In genomic region chr16:24504838-24505605, GRCm38 (mm10) we compare ENCODE assay signal across 22 mouse cellular contexts.
A peak's percentile ranks its signal among the peaks of the same experiment; 100 is the strongest.
DNase-seq lines count a peak whose midpoint lies in the region; ATAC-seq and TF ChIP-seq lines count a peak whose summit lies in the region.
"Had no signal": no experiment of that assay in that cellular context is flagged by ENCODE, and none has a peak within 500 bp of the region (broad histone marks: within the 10 kb centered on the region; RNA-seq: fewer than 3 reads in every experiment).

No protein-coding gene starts in this region.

- peak; percentile 73 for DNase-seq in adrenal gland, adult 2 months
- DNase-seq in adrenal gland, postnatal 4 days (ENCODE audit: low spot score in 2 of 2), result no peak
- DNase-seq in thymus, adult 2 months, result peak; percentile 18
- DNase-seq in thymus, postnatal 25 days, result no peak
- peak; percentile 58 for DNase-seq in thymus, postnatal 4 days
- no peak for DNase-seq in kidney, adult 9 months
- no peak for DNase-seq in gastrocnemius, postnatal 36 days
- DNase-seq: cerebellum, adult 8-10 months; gastrocnemius, postnatal 14 days; kidney, adult 2 months; kidney, postnatal 25 days; layer of hippocampus, adult 9-11 months; right cerebral cortex, postnatal 14 days had no signal

- H3K27me3 ChIP-seq in thymus, adult 2 months (ENCODE audit: control insufficient read depth, insufficient read depth, low read length), result no peaks in the 10 kb centered on the region
- H3K27me3 ChIP-seq: forebrain, embryonic 12.5 days; limb, embryonic 12.5 days; midbrain, embryonic 13.5 days had no signal

- 48% methylated on average over 7 of the region's 7 CpGs for WGBS in thymus, adult 2 months

- H3K36me3 ChIP-seq in thymus, adult 2 months (ENCODE audit: control insufficient read depth, insufficient read depth, low read length), result no peaks in the 10 kb centered on the region
- H3K36me3 ChIP-seq: embryonic facial prominence, embryonic 10.5 days; forebrain, embryonic 12.5 days; limb, embryonic 12.5 days; midbrain, embryonic 13.5 days had no signal

- no peak overlapping the region for H3K27ac ChIP-seq in thymus, adult 2 months (ENCODE audit: control insufficient read depth, insufficient read depth, low read length)
- H3K27ac ChIP-seq: embryonic facial prominence, embryonic 10.5 days; forebrain, embryonic 12.5 days; left cerebral cortex, adult 2 months; limb, embryonic 12.5 days; liver, embryonic 14.5 days; midbrain, embryonic 13.5 days had no signal

- TF ChIP-seq CTCF in thymus, adult 2 months (IDR thresholded peaks at IDR 0.05; ENCODE audit: borderline replicate concordance, control insufficient read depth, extremely low read depth, insufficient read depth, low read length, poor library complexity), result no peak

- intact Hi-C loops in gastrocnemius, postnatal 36 days (cut with DNase I), result loop anchor here (5.0 to 10.0 kb wide), 2 partner anchors 62 to 130 kb away; no protein-coding TSS in a partner anchor

- H3K4me1 ChIP-seq in thymus, adult 2 months (replicated peaks; ENCODE audit: control insufficient read depth, insufficient read depth, low read length), result peaks cover 21% of the 10 kb centered on the region

- no peak overlapping the region for H3K4me3 ChIP-seq in thymus, adult 2 months (ENCODE audit: control insufficient read depth, insufficient read depth, low read length)
- H3K4me3 ChIP-seq: embryonic facial prominence, embryonic 10.5 days; forebrain, embryonic 12.5 days; left cerebral cortex, adult 2 months; limb, embryonic 12.5 days; midbrain, embryonic 13.5 days; myocyte had no signal

- peak; percentile 30 for ATAC-seq in inflammation-experienced regulatory T-cells, adult 6 months
- ATAC-seq: hindbrain, embryonic 16.5 days; midbrain, embryonic 13.5 days had no signal

- no peak for TF ChIP-seq POLR2A in thymus, adult 2 months (IDR thresholded peaks at IDR 0.05; ENCODE audit: control insufficient read depth, extremely low read depth, insufficient read depth, low read length, poor library complexity)

Comparison
In these comparisons a context has a peak if more than half of its experiments do, and no peak if none do; other contexts are left out.
1. DNase-seq: peak in adrenal gland, adult 2 months (single experiment), thymus, adult 2 months (single experiment) and thymus, postnatal 4 days (single experiment); none in adrenal gland, postnatal 4 days (0 of 2), thymus, postnatal 25 days (single experiment), kidney, adult 9 months (single experiment) and gastrocnemius, postnatal 36 days (0 of 2).